Mouse (Mus musculus) bone marrow macrophage, adult 2 months (primary cell): Measurements from ENCODE around the gene Anxa9.

Experiments used
- CTCF ChIP-seq: IDR thresholded peaks from 2 replicates; pipeline ENCODE4 v1.5.1; 2012; ENCODE audit warnings: low read depth, mild to moderate bottlenecking, low read length, moderate library complexity
- POLR2A ChIP-seq: IDR thresholded peaks from 2 replicates; pipeline ENCODE4 v1.6.1; 2012; ENCODE audit warnings: mild to moderate bottlenecking, low read depth, low read length, borderline replicate concordance

- TF ChIP-seq POLR2A (no peak), CTCF (no peak)
Measured at GRCm38 (mm10) chr3:95280747-95281146, 26.2 kb downstream of the Anxa9 start.
